Mouse (Mus musculus) hindbrain, embryonic 13.5 days (tissue): ENCODE measurements at regions not wholly inside any gene's neighbourhood (a gene's known extent, or its start where the extent isn't known, plus 50 kb on each side); places are given as distances from the start of the nearest gene placed in this dataset.
A peak's percentile ranks its signal among the peaks of the same experiment; 100 is the strongest.
"Not testable (repeated sequence)": the region's sequence is repeated elsewhere in the genome, so short reads cannot be mapped to it uniquely, and the experiment has no call there.

Experiments used
- ATAC-seq: fragments of 200-750 bp; cut with Nextera tagmentation; 2 replicates; pipeline ENCODE4 v1.8.0; 2017; ENCODE audit warnings: moderate TSS enrichment; ENCODE audit not compliant: low FRiP score
- H3K27ac ChIP-seq: fragments of 300-500 bp; sonication (generic); 2 replicates; pipeline ENCODE4 v1.5.1; 2015; ENCODE audit warnings: inconsistent platforms, mild to moderate bottlenecking, moderate library complexity
- H3K27me3 ChIP-seq: fragments of 300-500 bp; sonication (generic); 2 replicates; pipeline ENCODE4 v1.6.1; 2015; ENCODE audit warnings: mild to moderate bottlenecking, inconsistent platforms
- H3K36me3 ChIP-seq: fragments of 300-500 bp; sonication (generic); 2 replicates; pipeline ENCODE4 v1.6.1; 2015; ENCODE audit warnings: mild to moderate bottlenecking, inconsistent platforms
- H3K4me1 ChIP-seq: fragments of 300-500 bp; sonication (generic); replicated peaks from 2 replicates; pipeline ENCODE4 v1.6.1; 2015; ENCODE audit warnings: inconsistent platforms
- H3K4me2 ChIP-seq: fragments of 300-500 bp; sonication (generic); 2 replicates; pipeline ENCODE4 v1.6.1; 2015; ENCODE audit warnings: inconsistent platforms, mild to moderate bottlenecking, moderate library complexity
- H3K4me3 ChIP-seq: fragments of 300-500 bp; sonication (generic); 2 replicates; pipeline ENCODE4 v1.5.1; 2015; ENCODE audit warnings: mild to moderate bottlenecking, inconsistent platforms
- H3K9ac ChIP-seq: fragments of 300-500 bp; sonication (generic); 2 replicates; pipeline ENCODE4 v1.6.1; 2015; ENCODE audit warnings: mild to moderate bottlenecking, inconsistent platforms
- H3K9me3 ChIP-seq: fragments of 300-500 bp; sonication (generic); 2 replicates; pipeline ENCODE4 v1.6.1; 2016; ENCODE audit warnings: inconsistent platforms
- WGBS: fragments of 180-500 bp; shearing (Covaris S2); methylation state at CpG from one replicate; pipeline ENCODE4 v1.1.7; 2015; 5-methylcytosine and 5-hydroxymethylcytosine counted together

DNA sequence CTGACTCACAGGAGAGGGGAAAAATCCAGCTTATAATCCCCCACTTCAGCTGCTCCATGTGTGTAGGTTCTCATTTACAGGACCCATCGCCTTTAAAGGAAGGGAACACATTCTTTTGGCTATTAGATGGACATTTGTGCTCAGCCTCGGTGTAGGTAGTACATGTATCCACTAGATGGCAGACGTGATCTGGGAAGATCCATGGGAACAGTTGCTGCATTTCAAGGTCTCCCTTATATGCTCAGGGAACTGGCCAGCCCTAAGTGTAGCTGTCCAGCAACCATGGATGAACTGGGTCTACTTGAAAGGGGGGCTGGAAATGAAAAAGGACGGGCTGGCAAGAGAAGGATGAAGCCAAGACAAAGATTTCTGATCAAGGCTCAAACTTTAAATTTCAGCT, 124.0 kb downstream of the Akain1 start:
- H3K9me3 ChIP-seq = no peaks in the 10 kb centered on the region
- H3K27me3 ChIP-seq = no peaks in the 10 kb centered on the region
- H3K9ac ChIP-seq = no peak overlapping the region
- no peaks in the 10 kb centered on the region for H3K36me3 ChIP-seq
- no peaks in the 10 kb centered on the region for H3K4me1 ChIP-seq
- no peak overlapping the region for H3K27ac ChIP-seq
- WGBS = 17% methylated on average over 4 of the region's 4 CpGs
- H3K4me2 ChIP-seq = no peak overlapping the region
- no peak overlapping the region for H3K4me3 ChIP-seq
- peak; percentile 88 for ATAC-seq

- not testable (repeated sequence) for H3K9ac ChIP-seq, H3K36me3 ChIP-seq, H3K4me1 ChIP-seq, H3K27ac ChIP-seq, H3K4me2 ChIP-seq, H3K27me3 ChIP-seq, ATAC-seq, H3K4me3 ChIP-seq, H3K9me3 ChIP-seq
- WGBS = 67% methylated on average over 8 of the region's 8 CpGs
These were observed 132.0 kb downstream of the Akain1 start for GRCm38 (mm10) chr17:69571070-69571669.

GRCm38 (mm10) chr17:69590553-69590952, 151.4 kb downstream of the Akain1 start:
- H3K27me3 ChIP-seq = no peaks in the 10 kb centered on the region
- H3K27ac ChIP-seq = no peak overlapping the region
- H3K4me1 ChIP-seq = no peaks in the 10 kb centered on the region
- H3K9me3 ChIP-seq = no peaks in the 10 kb centered on the region
- H3K36me3 ChIP-seq = no peaks in the 10 kb centered on the region
- no peak overlapping the region for H3K4me3 ChIP-seq
- WGBS = 79% methylated on average over 4 of the region's 4 CpGs
- H3K4me2 ChIP-seq = no peak overlapping the region
- no peak for ATAC-seq
- H3K9ac ChIP-seq = no peak overlapping the region

DNA sequence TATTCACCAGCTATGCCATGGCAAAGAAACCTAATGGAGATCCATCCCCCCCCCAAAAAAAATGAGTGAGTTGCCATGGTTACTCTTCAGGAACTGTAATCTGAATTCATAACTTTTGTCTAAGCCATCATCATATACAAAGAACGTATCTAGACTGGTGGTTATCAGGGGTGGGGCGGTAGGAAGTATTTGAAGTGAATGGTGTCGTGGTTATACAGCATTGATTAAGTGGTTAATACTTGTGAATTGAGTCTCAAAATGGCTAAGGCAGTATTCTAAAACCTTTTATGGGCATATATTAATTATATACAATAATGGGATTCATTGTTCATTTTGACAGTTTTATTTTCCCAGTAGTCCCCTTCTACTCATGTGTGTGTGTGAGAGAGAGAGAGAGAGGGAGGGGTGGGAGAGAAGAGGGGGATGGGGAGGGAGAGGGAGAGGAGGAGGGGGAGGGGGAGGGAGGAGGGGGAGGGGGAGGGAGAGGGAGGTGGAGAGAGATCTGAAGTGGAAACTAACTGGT, 158.7 kb downstream of the Akain1 start:
- no peaks in the 10 kb centered on the region for H3K36me3 ChIP-seq
- H3K9ac ChIP-seq = no peak overlapping the region
- H3K4me1 ChIP-seq = no peaks in the 10 kb centered on the region
- no peak overlapping the region for H3K4me2 ChIP-seq
- H3K27me3 ChIP-seq = no peaks in the 10 kb centered on the region
- 0 out of 2 replicates have a peak, but pooled peaks have one; percentile 52 for ATAC-seq
- no peaks in the 10 kb centered on the region for H3K9me3 ChIP-seq
- WGBS = 68% methylated on average over 3 of the region's 3 CpGs
- no peak overlapping the region for H3K27ac ChIP-seq
- no peak overlapping the region for H3K4me3 ChIP-seq

DNA sequence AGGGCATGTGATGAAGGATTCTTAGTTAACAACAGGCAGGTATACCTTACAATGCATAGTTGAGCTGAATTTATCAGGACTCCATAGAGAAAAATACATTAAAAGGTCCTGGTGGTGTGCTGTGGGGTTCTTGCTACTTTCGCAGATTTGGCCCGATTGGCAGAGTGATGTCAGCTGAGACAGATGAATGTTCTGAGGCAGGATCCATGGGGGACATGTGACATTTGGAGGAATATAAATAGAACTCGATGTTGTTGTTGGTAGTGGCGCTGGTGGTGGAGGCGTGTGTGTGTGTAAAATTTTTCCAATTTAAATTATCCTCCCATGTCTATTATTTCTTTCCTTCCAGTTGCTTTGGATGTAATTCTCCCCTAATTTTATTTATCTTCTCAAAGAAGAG, 159.3 kb downstream of the Akain1 start:
- Histone ChIP-seq H3K4me3 (no peak overlapping the region), H3K9ac (no peak overlapping the region), H3K27me3 (no peaks in the 10 kb centered on the region), H3K36me3 (no peaks in the 10 kb centered on the region), H3K27ac (no peak overlapping the region), H3K4me2 (no peak overlapping the region), H3K9me3 (no peaks in the 10 kb centered on the region), H3K4me1 (no peaks in the 10 kb centered on the region)
- 88% methylated on average over 5 of the region's 5 CpGs for WGBS
- no peak for ATAC-seq

GRCm38 (mm10) chr17:69603596-69603995, 164.5 kb downstream of the Akain1 start:
- no peak overlapping the region for H3K4me3 ChIP-seq
- no peak overlapping the region for H3K9ac ChIP-seq
- no peak overlapping the region for H3K27ac ChIP-seq
- no peaks in the 10 kb centered on the region for H3K27me3 ChIP-seq
- no peaks in the 10 kb centered on the region for H3K4me1 ChIP-seq
- no peaks in the 10 kb centered on the region for H3K36me3 ChIP-seq
- no peak overlapping the region for H3K4me2 ChIP-seq
- ATAC-seq = no peak
- H3K9me3 ChIP-seq = no peaks in the 10 kb centered on the region

GRCm38 (mm10) chr17:69604698-69605097, 165.6 kb downstream of the Akain1 start:
- 73% methylated on average over 6 of the region's 6 CpGs for WGBS
- no peaks in the 10 kb centered on the region for H3K9me3 ChIP-seq
- H3K27ac ChIP-seq = no peak overlapping the region
- no peaks in the 10 kb centered on the region for H3K27me3 ChIP-seq
- H3K4me1 ChIP-seq = no peaks in the 10 kb centered on the region
- H3K36me3 ChIP-seq = no peaks in the 10 kb centered on the region
- H3K4me3 ChIP-seq = no peak overlapping the region
- no peak overlapping the region for H3K9ac ChIP-seq
- ATAC-seq = no peak
- no peak overlapping the region for H3K4me2 ChIP-seq

GRCm38 (mm10) chr17:69605458-69605857, 166.3 kb downstream of the Akain1 start:
- Histone ChIP-seq H3K4me3 (no peak overlapping the region), H3K4me1 (no peaks in the 10 kb centered on the region), H3K27ac (0 out of 2 replicates have a peak overlapping the region, but pooled peaks have one; percentile 5), H3K9ac (no peak overlapping the region), H3K4me2 (no peak overlapping the region), H3K36me3 (no peaks in the 10 kb centered on the region), H3K27me3 (no peaks in the 10 kb centered on the region), H3K9me3 (no peaks in the 10 kb centered on the region)
- ATAC-seq = no peak
- 81% methylated on average over 9 of the region's 9 CpGs for WGBS

GRCm38 (mm10) chr17:69631411-69631810, 192.3 kb downstream of the Akain1 start:
- ATAC-seq = no peak
- Histone ChIP-seq H3K36me3 (no peaks in the 10 kb centered on the region), H3K4me2 (no peak overlapping the region), H3K4me1 (no peaks in the 10 kb centered on the region), H3K27ac (no peak overlapping the region), H3K4me3 (no peak overlapping the region), H3K9me3 (no peaks in the 10 kb centered on the region), H3K27me3 (no peaks in the 10 kb centered on the region), H3K9ac (no peak overlapping the region)
- WGBS = 57% methylated on average over 3 of the region's 3 CpGs

DNA sequence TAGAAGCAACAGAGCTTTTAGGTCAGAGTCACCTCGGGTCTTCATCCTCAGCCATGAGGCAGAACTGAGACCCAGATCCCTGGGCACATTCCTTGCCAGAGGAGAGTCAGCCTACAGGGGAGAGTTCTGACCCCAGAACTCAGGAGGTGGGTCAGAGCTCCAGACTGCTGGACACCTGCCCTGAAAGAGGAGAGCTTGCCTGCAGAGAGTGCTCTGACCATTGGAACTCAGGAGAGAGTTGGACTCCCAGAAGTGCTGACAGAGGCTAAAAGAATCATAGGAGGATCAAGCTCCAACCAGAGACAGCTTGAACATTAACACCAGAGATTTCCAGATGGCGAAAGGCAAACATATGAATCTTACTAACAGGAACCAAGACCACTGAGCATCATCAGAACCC, 211.4 kb downstream of the Akain1 start:
- ATAC-seq, H3K36me3 ChIP-seq, H3K27me3 ChIP-seq, H3K4me1 ChIP-seq, H3K4me3 ChIP-seq, H3K9me3 ChIP-seq, H3K27ac ChIP-seq, H3K4me2 ChIP-seq, H3K9ac ChIP-seq: not testable (repeated sequence)
- WGBS = 93% methylated on average over 2 of the region's 2 CpGs

DNA sequence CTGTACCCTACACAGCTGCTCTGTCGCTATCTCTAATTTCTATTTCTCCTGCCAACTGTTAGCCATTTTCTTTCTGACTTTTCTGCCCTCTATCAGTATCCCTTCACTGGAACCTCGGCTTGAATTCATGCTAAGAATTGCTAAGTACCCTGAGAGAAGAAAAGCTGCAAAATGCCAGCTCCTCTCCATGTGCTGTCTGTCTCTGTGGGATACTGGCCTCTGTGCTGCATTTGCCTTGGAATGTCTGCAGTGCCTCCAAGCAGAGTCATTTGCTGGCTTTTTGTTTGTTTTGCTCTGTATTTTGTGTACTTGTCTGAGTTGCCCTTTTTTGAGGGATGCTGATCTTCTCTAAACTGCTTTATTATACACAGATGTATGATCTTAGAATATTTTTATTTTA, 215.5 kb downstream of the Akain1 start:
- ATAC-seq = no peak
- Histone ChIP-seq H3K27me3 (no peaks in the 10 kb centered on the region), H3K9me3 (peaks cover 5% of the 10 kb centered on the region; the same call in 1 of the 2 replicates), H3K4me2 (no peak overlapping the region), H3K4me3 (no peak overlapping the region), H3K27ac (no peak overlapping the region), H3K36me3 (no peaks in the 10 kb centered on the region), H3K9ac (no peak overlapping the region), H3K4me1 (no peaks in the 10 kb centered on the region)
- 41% methylated on average over 2 of the region's 2 CpGs for WGBS

- no peaks in the 10 kb centered on the region for H3K9me3 ChIP-seq
- H3K9ac ChIP-seq = no peak overlapping the region
- H3K4me1 ChIP-seq = no peaks in the 10 kb centered on the region
- no peak overlapping the region for H3K4me3 ChIP-seq
- no peaks in the 10 kb centered on the region for H3K36me3 ChIP-seq
- ATAC-seq = no peak
- no peak overlapping the region for H3K4me2 ChIP-seq
- WGBS = 89% methylated on average over 3 of the region's 3 CpGs
- no peaks in the 10 kb centered on the region for H3K27me3 ChIP-seq
- no peak overlapping the region for H3K27ac ChIP-seq
These were observed 233.4 kb downstream of the Akain1 start for GRCm38 (mm10) chr17:69672530-69672929.

GRCm38 (mm10) chr17:69683091-69683490, 244.0 kb downstream of the Akain1 start:
- 0 out of 2 replicates have a peak, but pooled peaks cover 2% of the 10 kb centered on the region for H3K4me1 ChIP-seq

More at GRCm38 (mm10) chr17:69683091-69683490, 244.0 kb downstream of the Akain1 start:
- ATAC-seq = no peak
- H3K36me3 ChIP-seq = no peaks in the 10 kb centered on the region
- 93% methylated on average over 5 of the region's 5 CpGs for WGBS
- H3K4me3 ChIP-seq = no peak overlapping the region
- no peak overlapping the region for H3K9ac ChIP-seq
- H3K27ac ChIP-seq = no peak overlapping the region
- no peak overlapping the region for H3K4me2 ChIP-seq
- no peaks in the 10 kb centered on the region for H3K27me3 ChIP-seq
- H3K9me3 ChIP-seq = no peaks in the 10 kb centered on the region
